Mouse (Mus musculus) right cerebral cortex, adult 18-20 months (tissue): Measurements from ENCODE around the gene Rnf123.
"Not testable (repeated sequence)": the region's sequence is repeated elsewhere in the genome, so short reads cannot be mapped to it uniquely, and the experiment has no call there.

Experiments
- DNase-seq: peaks from one replicate; pipeline ENCODE4 v3.0.0; 2022; ENCODE audit warnings: mixed read lengths

Gene Rnf123

DNA sequence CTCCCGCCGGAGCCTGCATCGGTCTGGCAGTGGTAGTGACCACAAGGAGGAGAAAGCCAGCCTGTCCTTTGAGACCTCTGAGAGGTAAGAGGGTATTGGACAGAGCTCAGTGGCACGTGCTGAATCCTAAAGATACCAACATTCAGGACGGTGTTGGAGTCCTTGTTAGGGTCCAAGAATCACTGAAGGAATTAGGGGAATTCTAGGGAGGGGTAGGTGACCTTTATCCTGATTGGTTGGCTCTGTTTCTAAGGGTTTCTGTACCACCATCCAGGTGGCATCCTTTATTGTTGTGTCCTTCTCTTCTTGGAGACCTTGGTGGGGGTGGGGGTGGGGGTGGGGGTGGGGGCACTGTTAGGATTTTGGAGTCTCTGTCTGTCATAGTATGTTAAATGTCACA, 51.0 kb downstream of the Rnf123 start:
- DNase-seq = no peak

DNA sequence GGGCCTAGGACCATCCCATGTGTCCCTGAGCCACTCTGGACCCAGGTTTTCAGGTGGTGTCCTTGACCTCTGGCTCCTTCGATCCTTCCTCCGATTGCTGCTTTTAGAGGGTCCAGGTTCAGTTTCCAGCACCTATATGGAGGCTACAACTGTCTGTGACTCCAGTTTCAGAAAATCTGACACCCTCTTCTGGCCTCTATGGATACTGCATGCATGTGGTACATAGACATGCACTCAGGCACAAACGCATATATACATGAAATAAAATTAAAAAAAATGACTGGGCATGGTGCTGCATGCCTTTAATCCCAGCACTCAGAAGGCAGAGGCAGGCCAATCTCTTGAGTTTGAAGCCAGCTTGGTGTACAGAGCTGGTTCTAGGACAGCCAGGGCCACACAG, 55.3 kb downstream of the Rnf123 start:
- DNase-seq = no peak

DNA sequence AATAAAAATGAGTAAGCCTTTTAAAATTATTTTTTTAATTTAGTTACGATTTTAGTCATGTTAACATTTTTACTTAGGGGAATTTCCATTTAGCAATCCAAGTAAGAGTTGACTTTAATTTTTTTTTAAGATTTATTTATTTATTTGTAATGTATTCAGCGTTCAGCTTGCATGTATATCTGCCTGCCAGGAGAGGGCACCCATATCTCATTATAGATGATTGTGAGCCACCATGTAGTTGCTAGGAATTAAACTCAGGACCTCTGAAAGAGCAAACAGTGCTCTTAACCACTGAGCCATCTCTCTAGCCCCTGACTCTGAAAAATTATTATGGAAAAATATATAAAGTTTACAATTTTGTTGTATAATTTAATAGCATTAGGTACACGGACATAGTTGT, 56.6 kb downstream of the Rnf123 start:
- DNase-seq = no peak

- DNase-seq = no peak
Observed at GRCm38 (mm10) chr9:108023216-108023615, 59.9 kb downstream of the Rnf123 start.

- DNase-seq = no peak
Observed at GRCm38 (mm10) chr9:108020741-108021140, 62.4 kb downstream of the Rnf123 start.

GRCm38 (mm10) chr9:108017127-108017526, 66.0 kb downstream of the Rnf123 start:
- peak; percentile 45 for DNase-seq

DNA sequence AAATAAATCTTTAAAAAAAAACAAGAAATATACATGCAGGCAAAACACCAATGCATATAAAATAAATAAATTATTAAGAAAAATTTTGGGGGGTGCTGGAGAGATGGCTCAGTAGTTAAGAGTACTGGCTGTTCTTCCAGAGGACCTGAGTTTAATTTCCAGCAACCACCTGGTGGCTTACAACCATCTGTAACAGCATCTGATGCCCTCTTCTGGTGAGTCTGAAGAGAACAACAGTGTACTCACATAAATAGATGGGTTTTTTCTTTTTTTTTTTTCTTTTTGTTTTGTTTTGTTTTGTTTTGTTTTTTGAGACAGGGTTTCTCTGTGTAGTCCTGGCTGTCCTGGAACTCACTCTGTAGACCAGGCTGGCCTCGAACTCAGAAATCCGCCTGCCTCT, 69.6 kb downstream of the Rnf123 start:
- not testable (repeated sequence) for DNase-seq

DNA sequence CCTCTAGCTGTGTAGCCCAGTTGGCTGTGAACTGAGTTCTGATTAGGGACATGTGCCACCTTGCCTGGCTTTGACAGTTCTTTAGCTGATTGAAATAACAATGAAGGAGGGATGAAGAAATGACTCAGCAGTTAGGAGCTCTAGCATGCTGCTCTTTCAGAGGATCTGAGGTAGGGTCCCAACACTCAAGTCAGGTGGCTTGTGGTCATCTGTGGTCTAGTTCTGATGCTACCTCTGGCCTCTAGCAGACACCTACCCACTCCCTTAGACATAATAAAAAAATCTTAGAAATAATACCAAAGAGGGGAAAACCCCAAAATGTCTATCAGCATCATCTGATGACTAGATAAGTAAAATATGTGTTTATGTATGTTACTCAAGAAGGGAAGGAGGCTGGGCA, 72.8 kb downstream of the Rnf123 start:
- DNase-seq = no peak

- no peak for DNase-seq
Observed at GRCm38 (mm10) chr9:108008041-108008440, 75.1 kb downstream of the Rnf123 start.

DNA sequence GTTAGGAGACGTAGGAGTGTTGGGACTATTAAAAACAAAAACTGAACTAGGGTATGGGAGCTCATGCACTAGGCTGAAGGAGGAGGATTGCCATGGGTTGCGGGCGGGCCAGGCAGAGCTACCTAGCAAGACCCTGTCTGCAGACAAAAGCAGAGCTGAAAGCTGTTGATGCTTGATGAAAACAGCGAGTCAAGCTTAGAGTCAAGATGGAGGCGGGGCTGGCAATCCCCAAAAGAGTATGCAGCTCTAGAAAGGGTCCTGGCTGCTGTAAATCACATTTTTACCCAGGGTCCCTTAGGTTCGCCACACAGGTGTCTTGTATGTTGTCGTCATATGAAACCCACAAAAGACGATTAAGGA, 79.6 kb downstream of the Rnf123 start:
- no peak for DNase-seq

GRCm38 (mm10) chr9:108002778-108003530, 80.2 kb downstream of the Rnf123 start:
- DNase-seq = no peak

DNA sequence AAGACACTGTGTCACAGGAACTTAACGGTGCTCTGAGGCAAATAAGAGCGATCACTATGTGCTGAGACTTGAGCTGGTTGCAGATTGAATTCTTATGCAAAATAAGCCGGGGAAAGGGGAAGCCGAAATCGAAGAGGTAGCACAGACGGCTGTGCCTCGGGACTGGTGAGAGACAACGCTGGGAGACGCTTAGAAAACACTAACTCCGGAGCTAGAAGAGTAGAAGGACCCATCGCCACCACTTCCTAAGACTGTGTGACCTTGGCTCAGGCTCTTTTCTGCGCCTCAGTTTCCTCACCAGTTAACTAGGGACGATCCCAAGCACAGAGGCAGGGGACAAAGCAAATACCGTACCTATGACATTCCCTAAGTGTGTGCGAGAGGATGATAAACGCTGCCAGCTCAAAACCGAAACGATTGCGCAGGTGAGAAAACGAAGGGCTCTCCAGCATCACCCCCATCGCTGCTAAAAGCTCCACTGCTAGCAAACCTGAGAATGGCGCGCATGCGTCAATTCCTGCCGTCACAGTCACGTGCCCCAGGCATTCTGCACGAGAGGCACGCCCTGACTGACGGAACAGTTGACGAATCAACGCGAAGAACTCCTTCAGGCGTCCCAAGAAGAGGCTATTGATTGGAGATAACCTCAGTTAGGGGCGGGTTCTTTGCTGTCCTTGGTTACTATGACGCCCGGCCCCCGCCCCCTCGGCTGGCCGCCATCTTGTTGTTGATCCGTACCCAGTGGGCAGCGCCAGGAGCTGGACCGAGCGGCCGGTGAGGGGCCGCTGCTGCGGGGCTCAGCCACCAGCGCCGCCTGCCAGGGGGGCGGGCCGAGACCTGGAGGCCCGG, 81.0 kb downstream of the Rnf123 start, which contains the start of gene Ip6k1:
Gene Ip6k1 (plus strand): TSS at position 580 of the 849 bp plus-strand sequence.
- DNase-seq = peak; percentile 100
